Mouse (Mus musculus): ENCODE measurements at regions not wholly inside any gene's neighbourhood (a gene's known extent, or its start where the extent isn't known, plus 50 kb on each side); places are given as distances from the start of the nearest gene placed in this dataset.

DNA sequence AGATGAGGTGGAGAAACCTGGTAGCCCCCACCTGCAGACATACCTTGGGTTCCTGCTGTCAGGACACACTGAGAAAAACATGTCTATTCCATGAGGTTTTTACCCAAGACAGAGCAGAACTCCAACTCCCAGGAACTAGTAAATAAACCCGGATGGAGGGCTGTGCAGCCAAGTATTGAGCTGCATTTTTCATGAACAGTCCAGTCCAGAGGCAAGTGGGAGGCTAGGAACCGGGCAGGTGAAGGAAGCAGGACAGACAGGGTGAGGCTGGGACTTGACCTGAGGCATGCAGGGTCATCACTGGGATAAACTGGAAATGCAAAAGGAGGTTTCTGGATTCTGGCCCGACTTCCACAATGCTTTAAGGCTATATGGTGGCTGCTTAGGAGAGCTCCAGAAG, 114.8 kb upstream of the Lrig1 start:
- no peak for DNase-seq (ENCODE audit: low spot score in 2 of 2)

DNA sequence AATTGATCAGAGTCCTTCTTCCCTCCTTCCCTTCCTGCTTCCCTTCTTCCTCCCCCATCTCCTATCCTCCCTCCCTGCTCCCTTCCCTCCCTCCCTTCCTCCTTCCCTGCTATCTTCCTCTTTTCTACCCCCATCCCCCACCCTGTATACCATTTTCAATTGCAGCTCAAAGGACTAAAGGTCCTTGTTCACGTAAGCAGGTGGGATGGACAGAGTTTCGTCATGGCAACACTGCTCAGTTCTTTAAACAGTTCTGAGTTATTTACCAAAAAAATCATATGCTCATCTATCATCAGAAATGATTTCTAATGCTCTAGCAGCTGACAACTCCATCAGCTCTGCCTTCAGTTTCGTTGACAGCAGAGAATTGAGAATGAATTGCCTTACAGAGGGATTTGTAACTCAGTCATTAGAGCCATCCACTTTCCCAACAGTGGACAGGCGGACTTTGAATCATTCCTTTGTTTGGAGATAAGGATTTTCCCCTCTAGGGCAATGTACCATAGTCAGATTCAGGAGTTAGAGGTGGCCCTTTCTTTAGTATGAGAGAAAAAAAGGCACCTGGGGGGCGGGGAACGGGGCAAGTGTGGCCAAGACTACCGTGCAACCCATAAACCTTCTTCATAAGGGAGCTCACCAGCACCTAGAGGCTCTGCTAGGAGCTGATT, 113.7 kb upstream of the Lrig1 start:
- no peak for DNase-seq (ENCODE audit: low spot score in 2 of 2)

DNA sequence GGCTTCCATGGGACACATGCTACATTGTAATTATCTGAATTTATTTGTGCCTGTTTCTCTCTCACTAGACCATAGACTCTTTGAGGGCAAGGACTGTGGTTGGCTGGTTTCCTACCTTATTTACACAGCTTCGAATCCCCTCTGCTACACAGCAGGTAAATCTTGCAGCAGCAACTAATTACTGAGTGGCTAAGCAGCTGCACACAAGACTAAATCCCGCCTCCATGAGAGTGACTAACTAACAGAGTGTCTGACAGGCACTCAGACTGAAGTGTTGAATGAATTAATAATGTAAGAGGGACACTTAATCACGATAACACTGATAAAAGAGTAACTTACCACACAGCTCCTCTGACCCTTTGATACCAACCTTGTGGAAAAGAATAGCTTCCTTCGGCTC, 111.9 kb upstream of the Lrig1 start:
- DNase-seq (ENCODE audit: low spot score in 2 of 2): no peak

DNA sequence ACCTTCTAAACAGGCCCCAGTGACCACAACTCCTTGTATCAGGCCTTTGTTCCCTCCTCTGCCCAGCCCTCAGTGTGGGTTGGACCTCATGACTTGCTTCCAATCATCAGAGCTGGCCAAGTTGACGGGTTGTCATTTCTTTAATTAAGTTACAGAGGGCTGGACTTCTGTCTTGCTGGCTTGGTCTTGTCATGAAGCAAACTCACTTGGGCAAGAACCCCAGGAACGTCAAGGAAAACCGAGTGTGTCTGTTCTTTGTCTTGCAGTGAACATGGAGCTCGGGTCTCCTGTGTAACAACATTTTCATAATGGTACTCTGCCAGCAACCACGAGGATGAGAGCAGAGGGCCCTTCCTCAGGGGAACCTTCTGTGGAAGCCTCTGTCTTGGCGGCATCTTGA, 107.3 kb upstream of the Lrig1 start:
- no peak for DNase-seq (ENCODE audit: low spot score in 2 of 2)

DNA sequence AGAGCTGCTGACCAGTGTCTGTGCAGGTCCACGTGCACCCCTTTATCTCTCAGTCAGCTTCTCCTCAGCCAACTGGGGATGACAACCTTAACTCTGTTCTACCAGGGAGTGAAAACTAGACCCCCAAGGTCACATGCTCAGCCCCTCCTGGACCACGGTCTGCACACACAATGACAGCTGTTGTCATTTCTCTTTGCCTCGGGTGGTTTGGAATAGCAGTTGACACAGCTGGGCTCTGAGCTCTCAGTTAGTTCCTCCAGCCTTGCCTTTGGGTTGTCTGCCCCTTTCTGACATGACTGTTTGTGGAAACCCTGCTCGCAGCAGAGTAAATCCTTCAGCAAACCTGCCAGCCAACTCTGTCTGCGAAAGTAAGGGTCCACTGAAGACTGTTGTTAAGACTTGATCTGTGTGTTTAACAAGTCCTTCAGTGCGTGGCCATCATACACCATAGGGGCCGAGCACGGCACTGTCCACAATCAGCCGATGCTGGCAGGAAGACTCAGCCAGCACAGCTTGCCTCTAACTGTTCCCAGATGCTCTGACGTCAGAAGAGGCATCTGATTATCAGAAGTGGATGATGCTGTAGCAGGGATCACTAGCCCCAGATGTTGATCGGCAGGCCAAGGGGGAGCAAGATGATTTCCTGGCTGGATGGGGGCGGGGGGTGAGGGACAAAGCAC, 106.7 kb upstream of the Lrig1 start:
- no peak for DNase-seq (ENCODE audit: low spot score in 2 of 2)

DNA sequence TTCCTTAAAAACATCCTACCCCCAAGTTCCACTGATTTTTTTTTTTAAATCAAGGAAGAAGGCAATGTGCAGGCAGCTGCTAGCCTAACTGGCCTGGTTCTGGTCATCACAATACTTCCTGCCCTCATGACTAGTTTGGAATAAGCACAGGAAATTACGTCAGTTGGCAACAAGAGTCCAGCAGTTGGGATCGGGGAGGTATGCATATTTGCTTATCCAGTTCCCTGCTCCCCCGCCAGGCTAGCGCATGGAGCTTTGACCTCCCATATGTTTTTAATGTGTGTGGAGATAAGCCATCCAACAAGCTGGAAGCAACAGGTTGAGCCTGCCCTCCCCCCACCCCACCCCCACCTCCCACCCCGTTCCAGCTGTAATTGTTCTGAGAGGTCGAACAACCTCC, 105.7 kb upstream of the Lrig1 start:
- no peak for DNase-seq (ENCODE audit: low spot score in 2 of 2)

DNA sequence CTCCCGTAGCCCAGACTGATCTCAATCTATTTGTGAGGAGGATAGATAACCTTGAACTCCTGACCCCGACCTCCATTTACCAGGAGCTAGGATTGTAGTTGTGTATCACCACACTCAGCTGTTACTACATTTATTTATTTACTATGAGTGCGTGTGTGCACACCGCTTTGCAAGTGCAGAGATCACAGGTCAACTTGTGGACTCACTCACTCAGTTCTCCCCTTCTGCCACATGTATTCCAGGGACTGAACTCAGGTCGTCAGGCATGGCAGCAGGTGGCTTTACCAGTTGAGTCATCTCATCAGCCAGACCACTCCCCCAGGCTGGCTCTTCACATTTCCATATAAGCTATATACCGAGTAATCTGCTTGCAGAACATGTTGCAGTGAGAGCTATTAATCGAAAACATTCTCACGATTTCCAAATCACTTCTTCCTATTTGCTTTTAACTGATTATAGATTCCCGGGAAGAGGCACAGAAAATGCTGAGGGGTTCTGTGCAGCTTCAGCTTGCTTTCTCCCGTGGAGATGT, 104.4 kb upstream of the Lrig1 start:
- DNase-seq (ENCODE audit: low spot score in 2 of 2): no peak

DNA sequence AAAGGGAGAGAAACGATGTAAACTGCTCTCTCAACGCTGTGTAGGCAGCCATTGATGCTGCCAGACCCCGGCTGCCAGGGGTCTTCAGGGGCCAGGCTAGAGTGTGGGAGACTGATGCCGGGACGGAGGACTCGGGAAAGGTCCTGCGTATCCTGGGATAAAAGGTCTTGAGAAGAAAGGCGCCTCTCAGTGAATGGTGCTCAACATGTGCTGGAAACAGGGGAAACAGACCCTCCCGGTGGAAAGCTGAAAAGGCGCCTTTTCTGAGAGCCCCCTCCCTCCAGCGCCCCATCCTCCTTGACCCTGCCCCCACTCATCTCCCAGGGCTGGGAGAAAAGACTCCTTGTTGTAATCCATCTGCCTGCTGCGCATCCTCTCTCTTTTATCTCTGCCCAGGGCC, 101.1 kb upstream of the Lrig1 start:
- DNase-seq (ENCODE audit: low spot score in 2 of 2): no peak

DNA sequence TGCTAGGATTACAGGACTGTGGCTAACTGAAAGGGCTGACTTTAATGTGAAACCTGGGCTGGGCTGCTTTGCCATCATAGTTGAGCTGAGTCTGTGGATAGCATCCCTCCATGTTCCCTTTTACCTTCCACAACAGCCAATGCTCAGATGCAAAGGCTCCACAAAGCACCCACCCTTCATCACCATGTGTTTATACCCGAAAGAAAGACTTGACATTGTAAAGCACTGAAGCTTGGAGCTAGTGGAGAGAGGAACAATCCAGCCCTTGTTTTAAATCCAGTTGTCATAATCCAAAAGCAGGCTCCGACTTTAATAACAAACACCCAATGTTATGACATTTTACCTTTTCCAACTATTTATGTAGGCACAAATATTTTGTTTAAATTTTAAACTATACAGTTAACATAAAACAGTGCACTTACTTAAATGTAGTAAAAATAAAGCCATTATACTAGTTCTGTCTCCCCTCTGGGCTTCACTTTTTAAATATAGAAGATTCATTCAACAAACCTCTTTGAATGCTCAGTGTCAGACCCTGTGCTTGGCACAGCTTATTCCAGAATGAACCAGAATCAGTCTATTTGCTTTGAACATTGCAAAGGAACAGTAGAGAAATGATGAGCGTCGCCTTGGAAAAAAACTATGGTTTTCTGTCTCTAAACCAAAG, 98.7 kb upstream of the Lrig1 start:
- DNase-seq (ENCODE audit: low spot score in 2 of 2): no peak

DNA sequence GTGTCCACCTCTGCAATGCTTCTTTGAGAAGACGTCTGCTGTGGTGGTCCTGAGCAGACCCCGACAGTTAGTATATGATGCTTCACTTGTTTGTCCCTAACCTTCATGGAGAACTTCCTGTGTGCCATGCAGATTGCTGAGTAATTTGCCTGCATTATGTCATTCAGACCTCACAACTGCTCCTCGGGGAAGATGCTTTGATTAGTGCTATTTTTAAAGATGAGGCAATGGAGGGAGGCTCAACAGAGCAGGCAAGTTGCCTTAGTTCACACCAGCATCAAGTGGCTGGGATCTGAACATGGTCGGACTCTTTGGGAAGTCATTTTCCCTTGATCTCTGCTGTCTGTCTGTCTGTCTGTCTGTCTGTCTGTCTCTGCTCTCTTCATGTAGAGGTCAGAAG, 95.5 kb upstream of the Lrig1 start:
- DNase-seq (ENCODE audit: low spot score in 2 of 2): no peak

DNA sequence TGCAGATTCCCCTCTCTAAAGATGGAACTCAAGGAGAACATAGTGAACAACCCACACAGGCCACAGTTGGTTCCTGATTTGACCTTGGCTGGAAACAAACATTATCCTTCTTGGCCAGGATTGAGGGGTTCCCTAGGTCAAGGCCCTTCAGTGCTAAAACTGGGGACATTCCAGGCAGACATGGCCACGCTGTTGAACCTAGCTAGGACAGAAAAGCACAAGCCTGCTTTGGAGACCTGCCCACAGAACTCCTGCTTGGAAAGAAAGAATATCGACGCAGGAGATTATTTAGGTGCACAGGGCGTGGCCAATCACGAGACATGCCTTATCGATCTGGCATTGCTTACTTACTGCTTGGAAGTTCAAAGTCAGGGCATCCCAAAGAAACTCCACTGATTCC, 93.6 kb upstream of the Lrig1 start:
- DNase-seq (ENCODE audit: low spot score in 2 of 2): no peak

DNA sequence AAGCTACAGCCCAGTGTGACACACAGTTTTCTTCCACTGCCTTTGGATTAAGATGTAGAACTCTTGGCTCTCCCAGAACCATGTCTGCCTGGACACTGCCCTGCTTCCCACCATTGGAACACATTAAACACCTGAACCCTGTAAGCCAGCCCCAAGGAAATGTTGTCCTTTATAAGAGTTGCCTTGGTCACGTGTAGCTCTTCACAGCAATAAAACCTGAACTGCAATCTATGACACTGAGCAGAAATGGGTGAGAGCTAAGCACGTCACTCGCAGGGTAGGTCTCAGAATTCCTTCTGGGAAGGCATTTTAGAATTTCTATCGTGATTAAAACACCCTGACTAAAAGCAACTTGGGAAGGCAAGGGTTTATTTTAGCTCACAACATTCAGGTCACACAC, 92.4 kb upstream of the Lrig1 start:
- DNase-seq (ENCODE audit: low spot score in 2 of 2): no peak

DNA sequence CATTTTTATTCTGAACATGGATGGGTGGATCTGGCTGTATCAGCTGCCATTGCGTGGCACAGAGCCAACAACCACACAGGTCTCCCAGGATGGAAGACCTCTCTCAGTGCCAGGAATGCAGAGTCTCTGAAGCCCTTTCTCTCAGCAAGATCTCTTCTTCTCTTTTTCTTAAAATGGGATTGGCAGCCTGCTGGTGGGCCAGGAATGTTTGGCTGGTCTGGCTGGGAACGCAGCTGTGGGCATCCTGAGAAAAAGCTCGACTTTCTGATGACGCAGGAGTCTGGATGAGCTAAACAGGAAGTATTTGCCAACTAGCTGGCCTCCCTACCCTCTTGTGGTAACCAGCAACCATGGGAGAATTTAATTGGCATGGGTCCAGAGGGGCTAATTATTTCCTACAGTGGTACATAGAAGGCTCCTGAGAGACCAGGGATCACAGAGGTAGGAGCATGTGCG, 89.4 kb upstream of the Lrig1 start:
- DNase-seq (ENCODE audit: low spot score in 2 of 2): no peak

DNA sequence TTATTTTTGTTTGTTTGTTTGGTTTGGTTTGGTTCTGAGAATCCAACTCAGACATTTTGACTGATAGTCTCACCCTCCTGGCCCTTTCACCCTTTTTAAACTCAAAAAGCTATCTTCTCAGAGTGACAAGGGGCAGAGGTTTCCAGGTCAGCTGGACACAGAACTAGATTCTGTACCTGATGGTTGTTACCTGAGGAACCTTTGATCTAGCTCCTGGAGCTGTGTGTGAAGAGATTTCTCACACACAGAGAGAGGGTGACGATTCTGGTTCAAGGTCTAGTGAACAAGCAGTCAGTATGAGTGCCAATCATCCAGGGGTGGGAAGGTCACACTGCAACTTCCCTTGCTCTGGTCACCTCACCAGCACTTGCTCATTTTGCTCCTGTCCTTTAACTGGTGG, 83.5 kb upstream of the Lrig1 start:
- no peak for DNase-seq (ENCODE audit: low spot score in 2 of 2)

DNA sequence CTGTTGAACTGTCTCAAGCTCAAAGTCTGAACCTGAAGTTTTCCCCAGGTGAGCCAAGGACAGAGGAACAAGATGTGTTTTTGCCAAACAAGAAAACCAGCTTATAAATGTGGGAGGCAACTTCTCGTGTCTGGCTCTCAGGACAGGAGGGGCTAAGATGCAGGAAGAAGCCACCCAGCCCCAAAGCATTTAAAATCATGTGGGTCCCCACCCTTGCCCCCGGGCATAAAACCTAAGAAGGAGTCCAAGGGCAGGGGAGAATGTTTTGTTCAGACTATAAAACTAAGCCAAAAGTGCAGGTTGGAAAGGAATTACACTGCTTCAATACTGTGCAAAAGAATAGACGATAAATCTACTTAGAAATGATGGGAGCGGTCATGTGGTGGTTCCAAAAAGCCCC, 80.7 kb upstream of the Lrig1 start:
- no peak for DNase-seq (ENCODE audit: low spot score in 2 of 2)

DNA sequence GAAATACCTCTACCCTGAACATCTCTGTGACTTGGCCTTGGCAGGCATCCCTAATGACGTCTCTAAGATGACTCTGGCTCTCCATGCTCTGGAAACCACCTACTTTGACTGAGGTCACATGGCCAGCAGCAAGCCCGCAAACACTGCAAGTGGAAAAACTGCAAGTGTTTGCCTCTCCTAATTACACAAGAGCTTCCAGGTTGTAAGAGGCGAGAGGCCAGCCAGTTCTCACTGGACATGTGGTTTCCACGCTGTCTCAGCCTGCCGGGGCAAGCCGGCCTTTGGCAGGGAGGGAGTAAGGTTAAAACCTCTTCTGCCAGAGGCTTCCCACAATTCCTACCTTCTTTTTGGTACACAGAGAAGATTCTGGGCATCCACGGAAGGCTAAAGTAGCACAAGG, 79.9 kb upstream of the Lrig1 start:
- DNase-seq (ENCODE audit: low spot score in 2 of 2): no peak

DNA sequence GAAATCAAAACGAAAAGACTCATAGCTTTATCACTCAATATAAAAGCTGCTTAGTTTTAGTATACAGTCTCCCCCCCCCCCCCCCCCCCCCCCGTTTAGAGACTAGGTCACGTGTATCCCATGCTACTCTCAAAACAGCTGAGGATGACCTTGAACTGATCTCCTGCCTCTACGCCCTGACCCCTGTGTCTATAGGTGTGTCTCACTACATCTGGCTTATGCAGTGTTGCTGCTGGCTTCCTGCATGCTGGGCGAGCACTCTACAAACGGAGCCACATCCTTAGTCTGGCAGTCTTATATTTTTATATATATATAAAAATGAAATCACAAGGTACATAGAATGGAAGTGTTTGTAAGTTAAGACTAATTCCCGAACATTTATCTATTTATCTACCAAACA, 79.3 kb upstream of the Lrig1 start:
- no peak for DNase-seq (ENCODE audit: low spot score in 2 of 2)

DNA sequence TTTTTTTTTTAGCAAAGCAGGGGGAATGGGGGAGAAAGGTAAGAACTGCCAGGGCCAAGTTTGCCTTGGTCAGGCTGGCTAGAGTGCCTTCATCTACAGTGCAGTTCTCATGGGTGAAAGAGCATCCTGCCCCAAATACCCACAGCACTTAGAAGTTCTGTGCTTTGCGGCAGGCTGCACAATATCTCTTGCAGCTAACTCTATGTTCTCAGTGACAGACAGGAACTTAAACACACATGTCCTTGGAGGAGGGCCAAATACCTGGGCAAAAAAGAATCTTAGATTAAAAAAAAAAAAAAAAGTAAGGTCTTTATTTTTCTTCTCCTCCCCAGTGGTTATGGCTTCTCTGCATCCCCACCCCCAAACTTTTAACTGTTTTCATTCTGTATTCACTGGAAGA, 78.8 kb upstream of the Lrig1 start:
- DNase-seq (ENCODE audit: low spot score in 2 of 2): no peak

DNA sequence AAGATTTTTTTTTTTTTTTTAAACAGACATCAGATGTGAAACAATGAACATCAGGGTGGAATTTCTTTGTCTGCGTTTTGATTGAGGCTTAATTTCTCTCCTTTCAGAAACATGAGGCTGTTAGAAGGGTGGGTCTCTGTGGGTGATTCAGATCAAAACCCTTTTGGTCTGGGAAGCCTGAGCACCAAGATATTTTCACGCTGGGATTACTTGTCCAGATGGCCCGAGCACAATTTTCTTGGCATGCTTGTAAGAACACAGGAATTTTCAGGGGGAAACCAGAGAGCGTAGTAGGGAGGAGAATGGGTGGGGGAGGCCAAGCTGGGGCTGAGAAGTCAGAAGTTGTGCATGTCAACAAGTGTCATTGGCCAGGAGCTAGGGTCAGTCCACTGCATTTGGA, 76.6 kb upstream of the Lrig1 start:
- no peak for DNase-seq (ENCODE audit: low spot score in 2 of 2)

DNA sequence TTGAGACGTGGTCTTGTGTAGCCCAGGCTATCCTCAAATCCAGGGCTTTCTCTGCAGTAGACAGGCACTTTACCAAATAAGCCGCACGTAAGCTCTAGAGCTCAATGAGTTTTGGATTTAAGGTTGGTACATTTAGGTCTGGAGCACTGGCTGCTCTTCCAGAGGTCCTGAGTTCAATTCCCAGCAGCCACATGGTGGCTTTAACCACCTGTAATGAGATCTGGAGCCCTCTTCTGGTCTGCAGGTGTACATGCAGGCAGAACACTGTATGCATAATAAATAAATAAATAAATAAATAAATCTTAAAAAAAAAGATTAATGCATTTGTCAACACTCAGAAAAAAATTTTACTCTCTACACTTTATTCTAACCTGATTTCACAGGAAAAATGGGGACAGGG, 74.9 kb upstream of the Lrig1 start:
- DNase-seq (ENCODE audit: low spot score in 2 of 2): no peak

DNA sequence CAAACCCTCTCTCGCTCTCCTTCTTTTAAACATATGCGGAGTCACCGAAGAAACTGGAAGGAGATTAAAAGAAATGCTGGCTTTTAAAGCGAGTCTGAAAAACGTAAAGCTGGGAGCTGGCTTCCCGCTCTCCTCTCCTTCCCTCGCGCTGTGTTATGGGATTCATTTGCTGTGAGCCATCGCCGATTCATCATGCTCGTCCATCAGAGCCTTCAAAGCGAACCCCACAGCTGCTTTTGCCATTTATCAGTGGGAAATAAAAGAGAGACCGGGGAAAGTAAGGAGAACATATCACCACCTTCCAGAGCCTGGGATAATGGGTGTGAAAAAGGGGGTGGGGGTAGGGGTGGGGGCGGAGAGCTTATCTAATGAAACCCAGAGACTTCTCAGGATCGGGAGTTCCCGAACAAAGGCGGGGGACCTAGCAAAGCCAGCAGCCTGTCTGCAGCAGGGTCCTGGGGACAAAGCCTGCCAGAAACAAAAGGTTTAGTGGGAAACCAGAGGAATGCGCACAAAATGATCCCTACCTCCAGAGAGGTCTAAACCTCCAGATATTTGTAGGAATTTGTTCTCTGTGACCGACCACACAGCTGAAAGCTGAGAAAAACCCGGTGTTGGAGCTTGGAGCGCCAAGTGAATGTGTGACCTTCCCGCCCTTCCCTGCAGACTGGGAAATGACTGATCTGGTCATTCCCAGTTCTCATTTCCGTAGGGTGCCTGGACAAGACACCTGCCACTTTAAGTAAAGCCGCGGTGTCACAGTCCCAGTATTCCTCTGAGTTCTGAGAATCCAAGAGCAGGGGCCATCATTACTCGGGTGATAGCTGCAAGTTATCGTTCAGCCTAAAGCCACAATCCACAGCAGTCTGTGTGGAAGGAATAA, 73.9 kb upstream of the Lrig1 start:
- no peak for DNase-seq (ENCODE audit: low spot score in 2 of 2)
